Mouse (Mus musculus) ES-Bruce4 (cell line): ENCODE measurements around the gene Gm10037.

Source experiments
- EP300 ChIP-seq: IDR thresholded peaks from 2 replicates; pipeline ENCODE4 v1.6.1; 2011; ENCODE audit warnings: low read depth, low read length; ENCODE audit not compliant: insufficient read depth
- POLR2A ChIP-seq: IDR thresholded peaks from one replicate; pipeline ENCODE4 v1.8.1; 2011; ENCODE audit warnings: low read length; ENCODE audit not compliant: insufficient read depth

GRCm38 (mm10) chr13:67867899-67868298 is 37.0 kb downstream of the Gm10037 start:
- TF ChIP-seq POLR2A (no peak), EP300 (no peak)
